Mouse (Mus musculus) embryonic facial prominence, embryonic 12.5 days (tissue): ENCODE data around the gene Tnfsf10. TPM values are rescaled to one million over a fixed set of nuclear protein-coding genes. Genes with fewer than 3 reads are reported as not detected.
"Not testable (repeated sequence)": the region's sequence is repeated elsewhere in the genome, so short reads cannot be mapped to it uniquely, and the experiment has no call there.

Experiments used
- ATAC-seq: fragments of 200-750 bp; cut with Nextera tagmentation; 2 replicates; pipeline ENCODE4 v1.8.0; 2017; ENCODE audit not compliant: insufficient number of reproducible peaks, insufficient read depth, low FRiP score, low TSS enrichment
- H3K27ac ChIP-seq: fragments of 300-500 bp; sonication (generic); 2 replicates; pipeline ENCODE4 v1.5.1; 2016; ENCODE audit warnings: mild to moderate bottlenecking
- H3K27me3 ChIP-seq: fragments of 300-500 bp; sonication (generic); 2 replicates; pipeline ENCODE4 v1.6.1; 2016; ENCODE audit warnings: mild to moderate bottlenecking, moderate library complexity
- H3K36me3 ChIP-seq: fragments of 300-500 bp; sonication (generic); 2 replicates; pipeline ENCODE4 v1.6.1; 2016; ENCODE audit warnings: mild to moderate bottlenecking
- H3K4me1 ChIP-seq: fragments of 300-500 bp; sonication (generic); 2 replicates; pipeline ENCODE4 v1.6.1; 2016
- H3K4me2 ChIP-seq: fragments of 300-500 bp; sonication (generic); replicated peaks from 2 replicates; pipeline ENCODE4 v1.6.1; 2016; ENCODE audit warnings: mild to moderate bottlenecking, moderate library complexity
- H3K4me3 ChIP-seq: fragments of 300-500 bp; sonication (generic); 2 replicates; pipeline ENCODE4 v1.5.1; 2016; ENCODE audit warnings: mild to moderate bottlenecking
- H3K9ac ChIP-seq: fragments of 300-500 bp; sonication (generic); 2 replicates; pipeline ENCODE4 v1.6.1; 2016; ENCODE audit warnings: mild to moderate bottlenecking, moderate library complexity
- H3K9me3 ChIP-seq: fragments of 300-500 bp; sonication (generic); 2 replicates; pipeline ENCODE4 v1.6.1; 2016; ENCODE audit warnings: mild to moderate bottlenecking, moderate library complexity
- WGBS: fragments of 180-500 bp; shearing (Covaris S2); methylation state at CpG from one replicate; pipeline ENCODE4 v1.1.7; 2016; 5-methylcytosine and 5-hydroxymethylcytosine counted together
- polyA plus RNA-seq: library from polyadenylated mRNA; unstranded; fragments of >200 nt; fragmentation: Nextera tagmentation; extraction: Ambion mirVana; gene quantifications from 2 replicates; pipeline ENCODE4 v1.2.1, GENCODE M21; 2016

The Tnfsf10 gene
- polyA plus RNA-seq, 1 experiment from 2014 or later = 0.12 TPM

DNA sequence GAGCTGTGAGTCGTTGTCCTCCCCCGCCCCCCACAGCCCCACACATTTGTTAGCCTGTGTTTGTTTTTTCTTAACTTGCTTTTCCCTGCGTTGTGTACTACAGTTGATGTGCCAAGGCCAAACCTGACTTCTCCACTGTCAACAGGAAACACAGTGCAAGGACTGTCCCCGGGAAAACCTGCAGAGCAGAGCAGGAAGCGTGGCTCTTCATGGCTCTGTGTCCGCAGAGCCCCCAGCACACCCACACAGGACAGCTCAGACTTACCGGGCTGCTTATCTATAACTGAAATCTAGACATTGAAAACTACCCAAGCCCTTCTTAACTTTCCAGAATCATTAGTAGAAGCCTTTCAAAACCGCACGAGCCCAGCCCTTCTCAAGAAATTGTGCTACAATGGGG lies 31.8 kb upstream of the Tnfsf10 start:
- Histone ChIP-seq H3K27ac (no peak overlapping the region), H3K4me3 (no peak overlapping the region), H3K9ac (no peak overlapping the region), H3K4me1 (peaks cover 6% of the 10 kb centered on the region; the same call in 1 of the 2 replicates), H3K36me3 (no peaks in the 10 kb centered on the region), H3K4me2 (no peak overlapping the region), H3K27me3 (no peaks in the 10 kb centered on the region), H3K9me3 (no peaks in the 10 kb centered on the region)
- 57% methylated on average over 9 of the region's 9 CpGs for WGBS
- no peak for ATAC-seq

DNA sequence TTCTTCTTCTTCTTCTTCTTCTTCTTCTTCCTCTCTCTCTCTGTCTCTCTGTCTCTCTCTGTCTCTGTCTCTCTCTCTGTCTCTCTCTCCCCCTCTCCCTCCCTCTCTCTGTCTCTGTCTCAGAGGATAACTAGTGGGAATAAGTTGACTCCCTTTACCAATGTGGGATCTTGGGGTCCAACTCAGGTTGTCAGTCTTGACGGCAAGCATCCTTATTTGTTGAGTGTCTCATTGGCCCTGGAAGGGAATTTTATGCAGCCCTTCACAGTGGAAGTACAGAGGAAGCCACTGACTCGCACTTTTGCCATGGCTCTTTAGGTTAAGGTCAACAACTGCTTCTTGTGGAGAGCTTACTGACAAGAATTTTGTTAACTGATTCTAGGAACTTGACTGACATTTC lies 28.5 kb upstream of the Tnfsf10 start:
- Histone ChIP-seq H3K36me3 (no peaks in the 10 kb centered on the region), H3K27me3 (no peaks in the 10 kb centered on the region), H3K9ac (no peak overlapping the region), H3K4me1 (peaks cover 4% of the 10 kb centered on the region; the same call in 1 of the 2 replicates), H3K9me3 (no peaks in the 10 kb centered on the region), H3K27ac (no peak overlapping the region), H3K4me3 (no peak overlapping the region), H3K4me2 (no peak overlapping the region)
- no peak for ATAC-seq
- 66% methylated on average over 2 of the region's 2 CpGs for WGBS

DNA sequence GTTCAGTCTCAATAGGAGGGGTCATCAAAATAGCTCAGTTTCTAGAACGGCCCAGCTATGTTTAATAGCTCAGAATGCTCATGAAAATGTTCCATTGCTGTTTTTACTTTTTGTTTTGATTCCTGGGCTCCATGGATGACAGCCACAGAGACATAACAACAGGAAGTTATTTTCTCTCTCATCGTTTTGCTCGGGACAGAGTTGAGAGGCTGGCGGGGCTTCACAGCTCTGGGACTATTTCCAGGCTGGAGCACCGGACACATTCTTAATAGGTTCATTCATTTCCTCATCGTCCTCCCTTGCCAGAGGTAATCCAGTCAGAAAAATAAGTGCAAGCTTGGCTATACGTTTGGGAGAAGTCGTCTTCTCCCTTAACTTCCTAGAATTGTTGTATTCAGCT lies 27.9 kb upstream of the Tnfsf10 start:
- 39% methylated on average over 8 of the region's 8 CpGs for WGBS

DNA sequence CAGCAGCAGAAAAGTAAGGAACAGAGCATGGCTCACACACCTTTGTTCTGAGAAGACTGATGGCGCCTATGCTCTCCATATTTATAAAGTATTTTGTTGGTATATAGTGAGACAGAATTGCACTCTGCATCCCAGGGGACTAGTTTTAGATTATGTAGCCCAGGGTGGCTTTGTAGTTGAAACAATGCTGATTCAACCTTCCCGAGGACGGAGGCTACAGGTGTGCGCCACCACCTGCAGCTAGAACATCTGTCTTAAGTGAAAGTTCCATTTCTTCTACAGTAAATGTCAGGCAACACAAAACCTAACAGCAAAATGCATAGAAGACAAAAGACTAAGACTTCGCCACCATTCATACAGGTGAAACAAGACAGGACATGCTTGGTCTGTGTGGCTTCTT lies 26.5 kb upstream of the Tnfsf10 start:
- Histone ChIP-seq H3K4me1 (no peaks in the 10 kb centered on the region), H3K9me3 (no peaks in the 10 kb centered on the region), H3K9ac (no peak overlapping the region), H3K27ac (no peak overlapping the region), H3K36me3 (no peaks in the 10 kb centered on the region), H3K27me3 (no peaks in the 10 kb centered on the region), H3K4me2 (no peak overlapping the region), H3K4me3 (no peak overlapping the region)
- no peak for ATAC-seq
- 87% methylated on average over 5 of the region's 5 CpGs for WGBS

More for the DNA sequence above, 27.9 kb upstream of the Tnfsf10 start:
- Histone ChIP-seq H3K27me3 (no peaks in the 10 kb centered on the region), H3K4me2 (no peak overlapping the region), H3K9me3 (no peaks in the 10 kb centered on the region), H3K36me3 (no peaks in the 10 kb centered on the region), H3K4me1 (no peaks in the 10 kb centered on the region), H3K4me3 (no peak overlapping the region), H3K9ac (no peak overlapping the region), H3K27ac (no peak overlapping the region)
- no peak for ATAC-seq

DNA sequence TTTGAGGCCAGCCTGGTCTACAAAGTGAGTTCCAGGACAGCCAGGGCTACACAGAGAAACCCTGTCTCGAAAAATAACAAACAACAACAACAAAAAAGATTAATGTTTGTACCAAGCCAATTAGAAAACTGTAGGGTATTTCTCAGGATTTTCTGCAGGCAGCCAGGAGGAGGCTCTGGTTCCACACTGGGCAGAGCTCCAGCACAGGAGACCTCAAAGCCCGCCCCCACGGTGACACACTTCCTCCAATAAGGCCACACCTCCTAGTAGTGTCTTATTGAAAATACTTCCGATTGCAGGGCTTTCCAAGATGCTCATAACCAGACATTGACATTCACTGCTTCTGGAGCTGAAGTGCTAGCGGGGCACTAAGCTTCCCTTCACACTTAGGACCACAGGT lies 25.9 kb upstream of the Tnfsf10 start:
- not testable (repeated sequence) for H3K27me3 ChIP-seq, H3K4me3 ChIP-seq, H3K4me2 ChIP-seq, H3K9me3 ChIP-seq, H3K9ac ChIP-seq, H3K27ac ChIP-seq, ATAC-seq, H3K4me1 ChIP-seq, H3K36me3 ChIP-seq
- WGBS = 88% methylated on average over 5 of the region's 5 CpGs

DNA sequence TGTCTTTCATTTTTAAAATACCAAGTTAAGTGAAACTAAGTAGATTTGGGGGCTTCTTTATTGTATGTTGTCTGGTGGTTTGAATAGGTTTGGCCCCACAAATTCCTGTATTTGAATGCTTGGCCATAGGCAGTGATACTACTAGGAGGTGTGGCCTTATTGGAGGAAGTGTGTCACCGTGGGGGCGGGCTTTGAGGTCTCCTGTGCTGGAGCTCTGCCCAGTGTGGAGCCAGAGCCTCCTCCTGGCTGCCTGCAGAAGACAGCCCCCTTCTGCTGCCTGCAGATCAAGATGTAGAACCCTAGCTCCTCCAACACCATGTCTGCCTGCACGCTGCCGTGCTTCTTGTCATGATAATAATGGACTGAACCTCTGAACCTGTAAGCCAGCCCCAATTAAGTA lies 25.4 kb upstream of the Tnfsf10 start:
- not testable (repeated sequence) for H3K9me3 ChIP-seq, H3K4me3 ChIP-seq, H3K27me3 ChIP-seq, ATAC-seq, H3K27ac ChIP-seq, H3K9ac ChIP-seq, H3K4me2 ChIP-seq, H3K4me1 ChIP-seq, H3K36me3 ChIP-seq
- WGBS = 84% methylated on average over 4 of the region's 4 CpGs

DNA sequence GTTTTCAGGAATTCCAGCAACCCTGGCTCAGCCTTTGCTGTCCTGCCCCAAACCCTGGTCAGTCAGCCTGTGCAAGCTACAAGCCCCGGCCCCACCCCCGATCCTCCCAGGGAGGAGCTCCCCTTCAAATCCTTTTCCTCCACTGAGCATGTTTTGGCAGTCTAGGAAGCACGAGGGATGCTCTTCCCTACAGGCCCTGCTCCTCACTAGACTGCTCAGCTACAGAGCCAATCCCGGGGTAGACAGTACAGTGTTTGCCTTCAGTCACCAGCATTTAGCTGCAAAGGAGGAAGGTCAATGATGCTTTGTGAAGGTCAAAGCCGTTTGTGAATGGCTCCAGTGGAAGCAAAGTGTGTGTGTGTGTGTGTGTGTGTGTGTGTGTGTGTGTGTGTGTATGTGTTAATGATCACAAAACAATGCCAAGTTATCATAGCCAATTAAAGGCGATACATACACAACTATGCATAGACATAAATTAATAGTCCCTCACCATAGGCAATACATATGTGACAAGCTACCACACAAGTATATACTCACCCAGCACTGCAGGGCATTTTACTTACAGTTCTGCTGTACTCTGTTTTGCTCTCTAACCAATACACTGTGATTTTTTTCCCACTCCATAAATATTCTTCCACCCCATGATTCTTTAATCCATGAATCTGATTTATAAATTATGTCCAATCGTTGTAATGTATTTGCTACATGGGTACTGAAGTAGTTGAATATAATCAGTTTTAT lies 23.0 kb upstream of the Tnfsf10 start:
- ATAC-seq = no peak
- Histone ChIP-seq H3K36me3 (no peaks in the 10 kb centered on the region), H3K9me3 (no peaks in the 10 kb centered on the region), H3K4me2 (no peak overlapping the region), H3K4me1 (no peaks in the 10 kb centered on the region), H3K4me3 (no peak overlapping the region), H3K27ac (no peak overlapping the region), H3K27me3 (no peaks in the 10 kb centered on the region), H3K9ac (no peak overlapping the region)
- WGBS = 70% methylated on average over 7 of the region's 7 CpGs

DNA sequence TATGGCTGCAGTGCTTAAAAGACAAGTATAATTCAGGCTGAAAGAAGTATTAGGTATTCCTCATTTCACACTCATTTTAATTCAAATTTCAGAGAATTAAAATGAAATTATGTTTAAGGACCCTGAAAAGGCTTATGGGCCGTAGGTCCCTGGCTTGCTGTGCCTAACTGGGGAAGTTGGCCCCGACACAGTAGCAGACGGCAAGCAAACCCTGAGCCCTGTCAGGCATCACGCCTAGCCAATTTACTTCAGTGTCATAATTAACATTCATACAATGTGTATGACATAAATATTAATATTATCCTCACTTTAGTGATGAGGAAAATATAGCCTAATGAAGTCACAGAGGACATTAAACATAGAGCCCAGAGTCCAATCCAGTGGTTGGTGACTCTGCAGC lies 16.4 kb upstream of the Tnfsf10 start:
- ATAC-seq = no peak
- WGBS = 87% methylated on average over 4 of the region's 4 CpGs

DNA sequence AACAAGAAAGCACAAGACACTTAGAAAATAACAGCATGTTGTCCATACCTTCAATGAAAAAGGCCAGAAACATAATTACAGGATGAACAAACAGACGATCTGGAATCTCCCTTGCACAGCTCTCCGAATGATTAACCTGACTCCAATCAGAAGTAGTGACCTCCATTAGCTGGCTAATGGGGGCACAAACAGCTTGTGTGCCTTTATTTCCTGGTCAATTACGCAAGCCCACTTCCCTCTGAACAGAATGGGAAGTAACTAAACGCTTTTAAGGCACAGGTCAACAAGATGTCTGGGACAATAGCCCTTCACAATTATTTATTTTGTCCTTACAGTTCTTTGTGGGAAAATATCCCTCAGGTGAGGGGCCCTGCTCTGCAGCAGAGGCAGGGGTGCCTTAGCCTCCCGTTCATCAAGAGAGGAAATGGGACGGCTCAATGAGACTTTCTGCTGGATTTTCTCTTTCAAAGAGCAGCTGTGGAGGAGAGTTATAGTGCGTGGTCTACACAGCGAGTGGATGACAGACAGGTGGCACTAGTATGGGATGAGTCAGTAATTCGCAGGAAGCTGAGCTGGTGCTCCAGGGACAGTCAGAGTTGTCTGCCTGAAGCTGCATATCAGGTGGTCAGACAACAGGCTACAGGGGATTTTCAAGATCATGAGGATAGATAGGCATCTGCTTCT lies 14.3 kb upstream of the Tnfsf10 start:
- Histone ChIP-seq H3K36me3 (no peaks in the 10 kb centered on the region), H3K4me1 (no peaks in the 10 kb centered on the region), H3K4me3 (no peak overlapping the region), H3K9ac (no peak overlapping the region), H3K4me2 (no peak overlapping the region), H3K9me3 (no peaks in the 10 kb centered on the region), H3K27ac (no peak overlapping the region), H3K27me3 (no peaks in the 10 kb centered on the region)
- no peak for ATAC-seq
- 66% methylated on average over 9 of the region's 9 CpGs for WGBS

More for the DNA sequence above, 16.4 kb upstream of the Tnfsf10 start:
- Histone ChIP-seq H3K36me3 (no peaks in the 10 kb centered on the region), H3K27me3 (no peaks in the 10 kb centered on the region), H3K27ac (no peak overlapping the region), H3K4me3 (no peak overlapping the region), H3K4me1 (no peaks in the 10 kb centered on the region), H3K4me2 (no peak overlapping the region), H3K9me3 (no peaks in the 10 kb centered on the region), H3K9ac (no peak overlapping the region)

DNA sequence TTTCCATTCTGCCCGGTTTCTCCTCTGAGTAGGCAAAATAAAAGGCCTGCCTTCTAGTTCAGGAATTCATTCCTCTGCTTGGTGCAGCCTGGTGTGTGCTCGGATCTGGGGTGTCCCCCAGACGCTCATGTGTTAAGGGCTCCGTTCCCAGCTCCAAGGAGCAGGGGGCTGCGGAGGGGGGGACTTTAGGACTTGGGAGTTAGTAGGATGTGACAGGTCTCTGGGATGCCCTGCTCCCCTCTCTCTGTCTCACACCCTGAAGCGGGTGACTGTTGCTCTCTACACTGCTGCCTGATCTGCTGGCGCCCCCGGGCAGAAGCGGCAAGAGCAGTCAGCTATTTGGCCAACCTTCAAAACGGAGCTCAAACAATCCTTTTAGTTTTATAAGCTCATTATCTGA lies 10.0 kb upstream of the Tnfsf10 start:
- Histone ChIP-seq H3K27me3 (no peaks in the 10 kb centered on the region), H3K9ac (no peak overlapping the region), H3K4me2 (no peak overlapping the region), H3K9me3 (no peaks in the 10 kb centered on the region), H3K27ac (no peak overlapping the region), H3K4me1 (no peaks in the 10 kb centered on the region), H3K4me3 (no peak overlapping the region), H3K36me3 (no peaks in the 10 kb centered on the region)
- WGBS = 75% methylated on average over 10 of the region's 10 CpGs
- no peak for ATAC-seq

DNA sequence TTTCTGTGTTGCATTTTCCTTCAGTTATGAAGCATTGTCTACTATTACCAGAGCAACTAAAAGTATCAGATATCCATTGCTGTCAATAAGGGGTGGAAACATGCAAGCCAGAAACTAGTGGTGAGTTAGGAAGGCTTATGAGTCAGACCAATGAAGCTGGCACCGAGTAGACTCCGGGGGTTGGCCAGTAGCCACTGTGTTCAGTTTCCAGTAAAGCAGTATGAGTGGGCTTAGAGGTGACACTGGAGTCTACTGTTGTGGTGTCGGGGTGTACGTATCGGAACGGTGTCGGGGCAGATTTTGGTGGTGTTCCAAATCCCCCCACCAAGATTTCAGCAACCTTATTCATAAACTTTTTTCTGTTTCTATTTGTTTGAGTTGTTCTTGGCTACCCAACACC lies 5.9 kb upstream of the Tnfsf10 start:
- H3K36me3 ChIP-seq = no peaks in the 10 kb centered on the region

DNA sequence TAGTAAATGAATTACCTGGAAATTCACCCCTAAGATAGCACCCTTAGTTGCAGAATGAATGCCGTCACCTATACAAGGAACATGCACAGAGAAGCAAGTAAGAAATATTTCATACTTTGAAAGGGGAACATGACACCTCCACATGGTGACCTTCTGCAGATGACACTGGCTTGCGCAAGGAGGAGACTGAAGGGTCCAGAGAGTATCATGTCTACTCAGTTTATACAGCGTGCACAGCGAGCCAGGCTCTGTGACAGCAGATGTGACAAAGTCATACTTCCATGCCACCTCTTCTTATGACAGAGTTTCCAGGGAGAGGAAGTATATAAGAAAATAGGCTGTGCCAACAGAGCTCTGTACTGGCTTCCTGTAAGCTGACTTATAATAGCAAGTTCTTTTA lies 5.4 kb upstream of the Tnfsf10 start:
- Histone ChIP-seq H3K27me3 (no peaks in the 10 kb centered on the region), H3K4me2 (no peak overlapping the region), H3K4me1 (no peaks in the 10 kb centered on the region), H3K9me3 (no peaks in the 10 kb centered on the region), H3K4me3 (no peak overlapping the region), H3K9ac (no peak overlapping the region), H3K27ac (no peak overlapping the region), H3K36me3 (no peaks in the 10 kb centered on the region)
- 89% methylated on average over 4 of the region's 4 CpGs for WGBS
- ATAC-seq = no peak

More for the DNA sequence above, 5.9 kb upstream of the Tnfsf10 start:
- H3K4me3 ChIP-seq = no peak overlapping the region
- 93% methylated on average over 7 of the region's 7 CpGs for WGBS
- H3K4me1 ChIP-seq = no peaks in the 10 kb centered on the region
- H3K27ac ChIP-seq = no peak overlapping the region
- H3K27me3 ChIP-seq = no peaks in the 10 kb centered on the region
- ATAC-seq = no peak
- no peaks in the 10 kb centered on the region for H3K9me3 ChIP-seq
- H3K9ac ChIP-seq = no peak overlapping the region
- H3K4me2 ChIP-seq = no peak overlapping the region
